Mouse (Mus musculus) heart, embryonic 15.5 days (tissue): Measurements from ENCODE around the gene Kpna6. TPM values are rescaled to one million over a fixed set of nuclear protein-coding genes. Genes with fewer than 3 reads are reported as not detected.

ENCODE experiments used
- ATAC-seq: fragments of 200-750 bp; cut with Nextera tagmentation; replicated peaks from 2 replicates; pipeline ENCODE4 v1.8.0; 2017; ENCODE audit warnings: low read depth, moderate TSS enrichment; ENCODE audit not compliant: insufficient number of reproducible peaks, insufficient read depth, low FRiP score
- H3K27ac ChIP-seq: fragments of 300-500 bp; sonication (generic); 2 replicates; pipeline ENCODE4 v1.5.1; 2015; ENCODE audit warnings: mild to moderate bottlenecking, inconsistent platforms
- H3K27me3 ChIP-seq: fragments of 300-500 bp; sonication (generic); 2 replicates; pipeline ENCODE4 v1.6.1; 2015; ENCODE audit warnings: inconsistent platforms
- H3K36me3 ChIP-seq: fragments of 300-500 bp; sonication (generic); 2 replicates; pipeline ENCODE4 v1.6.1; 2015; ENCODE audit warnings: mild to moderate bottlenecking, inconsistent platforms
- H3K4me1 ChIP-seq: fragments of 300-500 bp; sonication (generic); replicated peaks from 2 replicates; pipeline ENCODE4 v1.6.1; 2015; ENCODE audit warnings: inconsistent platforms
- H3K4me2 ChIP-seq: fragments of 300-500 bp; sonication (generic); 2 replicates; pipeline ENCODE4 v1.6.1; 2015; ENCODE audit warnings: inconsistent platforms, mild to moderate bottlenecking, moderate library complexity
- H3K4me3 ChIP-seq: fragments of 300-500 bp; sonication (generic); 2 replicates; pipeline ENCODE4 v1.5.1; 2015; ENCODE audit warnings: mild to moderate bottlenecking, inconsistent platforms
- H3K9ac ChIP-seq: fragments of 300-500 bp; sonication (generic); 2 replicates; pipeline ENCODE4 v1.6.1; 2015; ENCODE audit warnings: mild to moderate bottlenecking, inconsistent platforms
- H3K9me3 ChIP-seq: fragments of 300-500 bp; sonication (generic); replicated peaks from 2 replicates; pipeline ENCODE4 v1.6.1; 2016; ENCODE audit warnings: inconsistent platforms
- WGBS: fragments of 180-500 bp; shearing (Covaris S2); methylation state at CpG from one replicate; pipeline ENCODE4 v1.1.7; 2015; ENCODE audit warnings: mixed read lengths; 5-methylcytosine and 5-hydroxymethylcytosine counted together
- polyA plus RNA-seq: library from polyadenylated mRNA; unstranded; fragments of >200 nt; fragmentation: Nextera tagmentation; extraction: Ambion mirVana; gene quantifications from 2 replicates; pipeline ENCODE4 v1.2.1, GENCODE M21; 2015

The Kpna6 gene
- polyA plus RNA-seq, 1 experiment from 2014 or later: 13.6 TPM

DNA sequence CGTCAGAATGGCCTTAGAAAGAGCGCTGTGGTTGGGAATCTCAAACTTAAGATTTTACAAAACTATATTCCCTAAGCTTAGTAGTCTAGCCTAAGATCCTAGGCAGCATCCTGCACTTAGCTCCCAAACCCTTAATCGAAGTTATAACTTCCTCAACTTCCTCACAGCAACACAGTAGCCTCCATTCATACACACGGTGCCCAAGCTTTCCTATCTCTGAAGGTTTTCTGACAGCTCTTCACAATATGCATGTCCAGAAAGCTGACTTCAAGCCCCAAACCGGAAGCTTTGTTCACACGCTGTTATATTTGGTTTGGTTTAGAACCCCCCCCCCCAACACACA is 23.2 kb upstream of the Kpna6 start:
- Histone ChIP-seq H3K27ac (peak overlapping the region; percentile 82), H3K9ac (peak overlapping the region; percentile 66)
- 20% methylated on average over 6 of the region's 6 CpGs for WGBS

GRCm38 (mm10) chr4:129684531-129684930 is 12.0 kb upstream of the Kpna6 start:
- Histone ChIP-seq H3K4me3 (no peak overlapping the region), H3K27ac (no peak overlapping the region), H3K9me3 (no peaks in the 10 kb centered on the region), H3K4me2 (no peak overlapping the region), H3K4me1 (no peaks in the 10 kb centered on the region), H3K27me3 (no peaks in the 10 kb centered on the region), H3K9ac (no peak overlapping the region), H3K36me3 (peaks cover 75% of the 10 kb centered on the region)
- no peak for ATAC-seq
- 85% methylated on average over 6 of the region's 6 CpGs for WGBS

More for the DNA sequence above, 23.2 kb upstream of the Kpna6 start:
- Histone ChIP-seq H3K27me3 (no peaks in the 10 kb centered on the region), H3K9me3 (no peaks in the 10 kb centered on the region), H3K4me1 (peaks cover 21% of the 10 kb centered on the region), H3K36me3 (peaks cover 23% of the 10 kb centered on the region), H3K4me3 (peak overlapping the region; percentile 74), H3K4me2 (peak overlapping the region; percentile 83)
- ATAC-seq: no peak

DNA sequence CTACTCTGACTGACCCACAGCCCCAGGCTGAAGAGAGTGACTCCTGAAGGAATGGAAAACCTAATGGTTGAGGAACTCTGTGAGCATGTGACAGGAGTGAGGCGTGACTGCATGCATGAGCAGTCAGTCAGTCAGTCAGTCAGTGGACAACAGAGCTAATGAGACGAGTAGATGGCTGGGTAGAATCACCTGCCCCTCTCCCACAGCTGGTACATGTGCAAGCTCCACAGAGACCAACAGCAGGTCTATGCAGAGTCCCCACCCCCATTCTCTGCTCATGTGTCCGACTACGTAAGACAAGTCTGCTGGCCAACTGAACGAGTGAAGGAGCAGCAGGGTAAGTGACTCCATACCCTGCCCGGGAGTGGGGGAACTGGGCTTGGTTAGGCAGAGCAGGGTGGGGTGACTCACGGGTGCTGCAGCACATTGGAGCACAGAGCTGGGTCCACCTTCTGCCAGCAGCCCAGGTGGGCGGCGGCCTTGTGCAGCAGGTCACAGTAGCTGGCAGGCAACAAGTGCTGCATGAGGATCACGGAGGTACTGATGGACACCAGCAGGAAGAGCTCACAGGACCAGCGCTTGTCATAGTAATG is 11.4 kb upstream of the Kpna6 start:
- H3K36me3 ChIP-seq: peaks cover 73% of the 10 kb centered on the region
- H3K4me2 ChIP-seq: no peak overlapping the region
- H3K9me3 ChIP-seq: no peaks in the 10 kb centered on the region
- no peak overlapping the region for H3K4me3 ChIP-seq
- H3K27ac ChIP-seq: no peak overlapping the region
- 89% methylated on average over 11 of the region's 11 CpGs for WGBS
- no peaks in the 10 kb centered on the region for H3K27me3 ChIP-seq
- H3K4me1 ChIP-seq: no peaks in the 10 kb centered on the region
- ATAC-seq: no peak
- H3K9ac ChIP-seq: no peak overlapping the region

DNA sequence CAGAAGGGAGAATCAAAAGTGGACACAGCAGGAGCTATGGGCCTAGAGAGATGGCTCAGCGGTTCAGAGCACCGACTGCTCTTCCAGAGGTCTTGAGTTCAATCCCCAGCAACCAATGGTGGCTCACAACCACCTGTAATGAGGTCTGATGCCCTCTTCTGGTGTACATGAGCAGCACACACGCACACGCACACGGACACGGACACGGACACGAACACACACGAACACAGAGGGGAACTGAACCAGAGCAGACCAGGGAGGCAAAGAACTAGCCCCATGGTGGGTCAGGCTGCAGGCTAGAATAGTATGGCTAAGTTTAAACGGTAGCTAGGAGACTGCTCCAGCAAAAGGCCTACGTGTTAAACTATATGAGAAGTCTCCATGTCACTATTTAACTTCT is 9.3 kb upstream of the Kpna6 start:
- WGBS: 96% methylated on average over 11 of the region's 11 CpGs
- Histone ChIP-seq H3K9ac (no peak overlapping the region), H3K27me3 (no peaks in the 10 kb centered on the region), H3K4me3 (no peak overlapping the region), H3K36me3 (peaks cover 74% of the 10 kb centered on the region), H3K27ac (no peak overlapping the region), H3K4me1 (no peaks in the 10 kb centered on the region), H3K9me3 (no peaks in the 10 kb centered on the region), H3K4me2 (no peak overlapping the region)
- no peak for ATAC-seq

DNA sequence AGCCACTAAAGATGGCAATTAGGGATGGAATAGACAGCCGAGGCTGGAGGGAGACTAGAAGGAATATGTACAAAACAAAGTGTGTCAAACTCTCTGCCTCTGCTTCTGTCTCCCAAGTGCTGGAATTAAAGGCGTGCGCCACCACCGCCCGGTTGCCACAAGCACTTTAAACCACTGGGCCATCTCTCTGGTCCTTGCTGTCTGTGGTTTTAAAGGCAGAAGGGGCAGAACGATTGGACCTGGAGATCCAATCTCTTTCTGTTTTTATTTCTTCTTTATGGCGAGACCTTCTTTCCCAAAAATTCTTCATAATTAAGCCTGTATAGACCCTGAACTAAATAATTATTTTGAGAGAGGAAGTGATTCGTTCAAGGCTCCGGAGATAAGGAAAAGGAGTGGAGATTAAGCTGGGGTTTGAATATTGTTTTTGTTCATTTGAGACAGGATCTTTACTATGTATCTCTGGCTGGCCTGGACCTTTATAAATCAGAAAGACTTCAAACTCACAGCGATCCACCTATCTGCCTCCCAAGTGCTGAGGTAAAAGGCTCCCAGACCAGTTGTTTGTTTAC is 397 bp upstream of the Kpna6 start:
- Histone ChIP-seq H3K4me2 (peak overlapping the region; percentile 77), H3K4me1 (peaks cover 14% of the 10 kb centered on the region), H3K4me3 (peak overlapping the region; percentile 84), H3K27ac (peak overlapping the region; percentile 95), H3K36me3 (peaks cover 16% of the 10 kb centered on the region), H3K9me3 (no peaks in the 10 kb centered on the region), H3K9ac (peak overlapping the region; percentile 81), H3K27me3 (no peaks in the 10 kb centered on the region)
- no peak; the same call in 1 of the 2 replicates for ATAC-seq
- WGBS: 4% methylated on average over 10 of the region's 10 CpGs

- WGBS: 5% methylated on average over 12 of the region's 12 CpGs
- H3K27ac ChIP-seq: peak overlapping the region; percentile 95
- H3K4me1 ChIP-seq: peaks cover 14% of the 10 kb centered on the region
- H3K4me3 ChIP-seq: peak overlapping the region; percentile 84
- peaks cover 12% of the 10 kb centered on the region; the same call in 1 of the 2 replicates for H3K36me3 ChIP-seq
- ATAC-seq: no peak; the same call in 1 of the 2 replicates
- peak overlapping the region; percentile 81 for H3K9ac ChIP-seq
- H3K9me3 ChIP-seq: no peaks in the 10 kb centered on the region
- no peaks in the 10 kb centered on the region for H3K27me3 ChIP-seq
- peak overlapping the region; percentile 77 for H3K4me2 ChIP-seq
These were observed 980 bp downstream of the Kpna6 start for GRCm38 (mm10) chr4:129671491-129672082.

- 75% methylated on average over 3 of the region's 3 CpGs for WGBS
- H3K27ac ChIP-seq: no peak overlapping the region
- H3K9me3 ChIP-seq: no peaks in the 10 kb centered on the region
- ATAC-seq: no peak
- H3K27me3 ChIP-seq: no peaks in the 10 kb centered on the region
- peaks cover 51% of the 10 kb centered on the region for H3K36me3 ChIP-seq
- H3K4me3 ChIP-seq: no peak overlapping the region
- no peaks in the 10 kb centered on the region for H3K4me1 ChIP-seq
- no peak overlapping the region for H3K9ac ChIP-seq
- H3K4me2 ChIP-seq: no peak overlapping the region
These were observed 10.2 kb downstream of the Kpna6 start for GRCm38 (mm10) chr4:129662255-129662813.

GRCm38 (mm10) chr4:129661584-129661983 is 11.0 kb downstream of the Kpna6 start:
- no peaks in the 10 kb centered on the region for H3K4me1 ChIP-seq
- no peak overlapping the region for H3K4me3 ChIP-seq
- peaks cover 54% of the 10 kb centered on the region for H3K36me3 ChIP-seq
- WGBS: 90% methylated on average over 3 of the region's 3 CpGs
- no peak overlapping the region for H3K4me2 ChIP-seq
- H3K9me3 ChIP-seq: no peaks in the 10 kb centered on the region
- no peak for ATAC-seq
- H3K9ac ChIP-seq: no peak overlapping the region
- no peaks in the 10 kb centered on the region for H3K27me3 ChIP-seq
- H3K27ac ChIP-seq: no peak overlapping the region

DNA sequence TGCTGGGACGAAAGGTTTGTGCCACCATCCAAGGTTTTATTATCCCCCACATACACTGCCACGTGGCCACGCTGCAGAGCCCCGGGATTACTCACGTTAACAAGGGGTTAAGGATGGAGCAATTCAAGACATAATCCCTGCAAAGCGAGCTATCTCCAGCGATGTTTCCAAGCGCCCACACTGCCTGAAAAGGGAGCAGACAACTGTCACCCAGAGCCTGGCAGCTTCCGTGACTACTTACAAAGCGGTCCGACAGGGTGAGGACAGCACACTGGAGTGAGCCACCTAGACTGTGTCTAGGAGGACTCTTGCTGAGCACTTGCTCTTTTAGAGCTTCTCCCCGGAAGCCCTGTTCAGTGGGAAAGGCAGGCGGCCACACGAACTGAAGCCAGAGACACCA is 17.8 kb downstream of the Kpna6 start:
- no peak overlapping the region for H3K9ac ChIP-seq
- H3K36me3 ChIP-seq: peaks cover 88% of the 10 kb centered on the region
- no peaks in the 10 kb centered on the region for H3K4me1 ChIP-seq
- H3K27me3 ChIP-seq: no peaks in the 10 kb centered on the region
- H3K4me2 ChIP-seq: no peak overlapping the region
- no peaks in the 10 kb centered on the region for H3K9me3 ChIP-seq
- WGBS: 86% methylated on average over 14 of the region's 14 CpGs
- H3K4me3 ChIP-seq: no peak overlapping the region
- ATAC-seq: no peak
- no peak overlapping the region for H3K27ac ChIP-seq

- no peak overlapping the region for H3K27ac ChIP-seq
- peaks cover 92% of the 10 kb centered on the region for H3K36me3 ChIP-seq
- no peak overlapping the region for H3K4me3 ChIP-seq
- no peak for ATAC-seq
- no peak overlapping the region for H3K4me2 ChIP-seq
- no peaks in the 10 kb centered on the region for H3K9me3 ChIP-seq
- WGBS: 93% methylated on average over 8 of the region's 8 CpGs
- no peak overlapping the region for H3K9ac ChIP-seq
- no peaks in the 10 kb centered on the region for H3K4me1 ChIP-seq
- no peaks in the 10 kb centered on the region for H3K27me3 ChIP-seq
These were observed 22.2 kb downstream of the Kpna6 start for GRCm38 (mm10) chr4:129650359-129650758.

DNA sequence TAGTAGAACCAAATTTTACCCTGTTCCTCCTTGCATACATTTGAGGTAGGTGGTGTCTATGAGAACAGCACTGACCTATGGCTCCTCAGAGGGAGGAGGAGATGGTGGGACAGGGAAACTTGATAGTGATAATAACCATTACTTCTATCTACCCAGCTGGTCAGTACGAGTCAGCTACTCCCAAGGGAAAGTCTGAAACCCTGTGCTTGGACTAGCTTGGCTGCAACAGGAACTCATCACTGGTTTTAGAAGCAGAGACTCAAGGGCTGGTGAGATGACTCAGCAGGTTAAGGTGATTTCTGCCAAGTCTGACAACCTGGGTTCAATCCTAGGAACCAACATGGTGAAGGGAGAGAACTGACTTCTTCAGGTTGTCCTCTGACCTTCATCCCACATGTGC is 23.9 kb downstream of the Kpna6 start:
- Histone ChIP-seq H3K36me3 (peaks cover 77% of the 10 kb centered on the region), H3K9ac (no peak overlapping the region), H3K4me3 (no peak overlapping the region), H3K4me1 (no peaks in the 10 kb centered on the region), H3K9me3 (no peaks in the 10 kb centered on the region), H3K27me3 (no peaks in the 10 kb centered on the region), H3K27ac (no peak overlapping the region), H3K4me2 (no peak overlapping the region)
- WGBS: 65% methylated on average over 1 of the region's 1 CpGs
- no peak for ATAC-seq
